Mouse (Mus musculus): ENCODE measurements around the gene Zdhhc21. TPM values are rescaled to one million over a fixed set of nuclear protein-coding genes. Genes with fewer than 3 reads are reported as not detected.

The Zdhhc21 gene
- polyA plus RNA-seq, 1 experiment from 2014 or later, result 3.1 TPM

GRCm38 (mm10) chr4:82872121-82872520, 12.4 kb upstream of the Zdhhc21 start:
- Histone ChIP-seq H3K4me2 (ENCODE audit: low read depth, low read length) (no peak overlapping the region), H3K4me3 (ENCODE audit: low read depth, low read length) (no peak overlapping the region), H3K4me1 (ENCODE audit: control insufficient read depth, low read depth, low read length) (no peaks in the 10 kb centered on the region; the same call in 1 of the 2 replicates), H3K27me3 (ENCODE audit: control insufficient read depth, insufficient read depth, low read depth, low read length) (no peaks in the 10 kb centered on the region), H3K9me3 (replicated peaks; ENCODE audit: control insufficient read depth, low read length) (no peaks in the 10 kb centered on the region), H3K36me3 (ENCODE audit: control insufficient read depth, insufficient read depth) (no peaks in the 10 kb centered on the region), H3K27ac (ENCODE audit: low read length) (no peak overlapping the region), H3K9ac (ENCODE audit: low read depth, low read length) (no peak overlapping the region)
- WGBS (ENCODE audit: insufficient replicate concordance), result 65% methylated on average over 6 of the region's 6 CpGs
- ATAC-seq (ENCODE audit: low read depth), result no peak

DNA sequence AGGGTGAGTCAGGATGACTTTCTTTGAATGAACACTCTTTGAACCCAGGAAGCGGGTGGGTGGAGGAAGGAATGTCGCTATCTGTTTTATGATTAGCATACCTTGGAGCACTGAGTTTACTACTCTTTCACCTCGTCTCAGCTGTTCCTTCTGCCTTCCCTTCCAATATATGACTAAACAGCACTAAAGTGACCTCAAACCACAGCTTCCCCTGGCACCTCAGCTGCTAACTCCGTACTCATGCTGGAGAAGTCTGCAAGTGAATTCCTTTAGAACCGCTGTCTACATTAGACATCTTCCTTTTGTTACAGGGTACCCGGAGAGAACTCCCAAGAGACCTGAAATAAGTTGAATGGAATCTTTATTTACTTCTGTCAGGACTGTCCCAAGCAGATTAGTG, 11.2 kb upstream of the Zdhhc21 start:
- no peak overlapping the region for H3K4me2 ChIP-seq (ENCODE audit: low read depth, low read length)
- no peaks in the 10 kb centered on the region for H3K36me3 ChIP-seq (ENCODE audit: control insufficient read depth, insufficient read depth)
- H3K4me1 ChIP-seq (ENCODE audit: control insufficient read depth, low read depth, low read length), result no peaks in the 10 kb centered on the region; the same call in 1 of the 2 replicates
- H3K9me3 ChIP-seq (replicated peaks; ENCODE audit: control insufficient read depth, low read length), result no peaks in the 10 kb centered on the region
- H3K9ac ChIP-seq (ENCODE audit: low read depth, low read length), result no peak overlapping the region
- no peak for ATAC-seq (ENCODE audit: low read depth)
- H3K4me3 ChIP-seq (ENCODE audit: low read depth, low read length), result no peak overlapping the region
- H3K27me3 ChIP-seq (ENCODE audit: control insufficient read depth, insufficient read depth, low read depth, low read length), result no peaks in the 10 kb centered on the region
- 31% methylated on average over 6 of the region's 6 CpGs for WGBS (ENCODE audit: insufficient replicate concordance)
- no peak overlapping the region for H3K27ac ChIP-seq (ENCODE audit: low read length)

GRCm38 (mm10) chr4:82867731-82868445, 8.1 kb upstream of the Zdhhc21 start:
- no peaks in the 10 kb centered on the region for H3K4me1 ChIP-seq (ENCODE audit: control insufficient read depth, low read depth, low read length)
- H3K9ac ChIP-seq (ENCODE audit: low read depth, low read length), result no peak overlapping the region
- H3K4me3 ChIP-seq (ENCODE audit: low read depth, low read length), result no peak overlapping the region
- no peaks in the 10 kb centered on the region for H3K36me3 ChIP-seq (ENCODE audit: control insufficient read depth, insufficient read depth)
- no peaks in the 10 kb centered on the region for H3K27me3 ChIP-seq (ENCODE audit: control insufficient read depth, insufficient read depth, low read depth, low read length)
- no peak for ATAC-seq (ENCODE audit: low read depth)
- no peak overlapping the region for H3K27ac ChIP-seq (ENCODE audit: low read length)
- WGBS (ENCODE audit: insufficient replicate concordance), result 55% methylated on average over 5 of the region's 5 CpGs
- no peak overlapping the region for H3K4me2 ChIP-seq (ENCODE audit: low read depth, low read length)
- H3K9me3 ChIP-seq (replicated peaks; ENCODE audit: control insufficient read depth, low read length), result no peaks in the 10 kb centered on the region

DNA sequence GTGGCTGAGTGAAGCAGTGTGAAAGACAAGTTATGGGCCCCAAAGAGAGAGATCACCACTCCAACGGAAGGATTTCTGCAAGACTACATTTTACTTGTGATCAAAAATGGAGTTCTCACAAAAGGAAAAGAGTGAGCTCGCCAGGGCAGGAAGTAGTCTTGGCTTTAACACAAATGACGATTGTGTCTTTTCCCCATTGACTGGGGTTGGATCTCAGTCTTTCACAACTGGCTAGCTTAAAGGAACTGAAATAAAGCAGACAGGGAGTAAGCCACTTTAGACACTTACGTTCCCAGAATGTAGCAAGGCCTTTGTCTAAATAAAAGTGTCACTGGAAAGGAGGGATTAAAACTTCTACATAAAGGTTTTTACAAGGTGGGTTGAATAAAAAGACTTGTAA, 7.4 kb upstream of the Zdhhc21 start:
- H3K9me3 ChIP-seq (replicated peaks; ENCODE audit: control insufficient read depth, low read length), result no peaks in the 10 kb centered on the region
- H3K27me3 ChIP-seq (ENCODE audit: control insufficient read depth, insufficient read depth, low read depth, low read length), result no peaks in the 10 kb centered on the region
- no peak overlapping the region for H3K27ac ChIP-seq (ENCODE audit: low read length)
- no peaks in the 10 kb centered on the region for H3K4me1 ChIP-seq (ENCODE audit: control insufficient read depth, low read depth, low read length)
- H3K4me2 ChIP-seq (ENCODE audit: low read depth, low read length), result no peak overlapping the region
- no peak for ATAC-seq (ENCODE audit: low read depth)
- H3K4me3 ChIP-seq (ENCODE audit: low read depth, low read length), result no peak overlapping the region
- WGBS (ENCODE audit: insufficient replicate concordance), result 49% methylated on average over 4 of the region's 4 CpGs
- no peaks in the 10 kb centered on the region for H3K36me3 ChIP-seq (ENCODE audit: control insufficient read depth, insufficient read depth)
- H3K9ac ChIP-seq (ENCODE audit: low read depth, low read length), result no peak overlapping the region

DNA sequence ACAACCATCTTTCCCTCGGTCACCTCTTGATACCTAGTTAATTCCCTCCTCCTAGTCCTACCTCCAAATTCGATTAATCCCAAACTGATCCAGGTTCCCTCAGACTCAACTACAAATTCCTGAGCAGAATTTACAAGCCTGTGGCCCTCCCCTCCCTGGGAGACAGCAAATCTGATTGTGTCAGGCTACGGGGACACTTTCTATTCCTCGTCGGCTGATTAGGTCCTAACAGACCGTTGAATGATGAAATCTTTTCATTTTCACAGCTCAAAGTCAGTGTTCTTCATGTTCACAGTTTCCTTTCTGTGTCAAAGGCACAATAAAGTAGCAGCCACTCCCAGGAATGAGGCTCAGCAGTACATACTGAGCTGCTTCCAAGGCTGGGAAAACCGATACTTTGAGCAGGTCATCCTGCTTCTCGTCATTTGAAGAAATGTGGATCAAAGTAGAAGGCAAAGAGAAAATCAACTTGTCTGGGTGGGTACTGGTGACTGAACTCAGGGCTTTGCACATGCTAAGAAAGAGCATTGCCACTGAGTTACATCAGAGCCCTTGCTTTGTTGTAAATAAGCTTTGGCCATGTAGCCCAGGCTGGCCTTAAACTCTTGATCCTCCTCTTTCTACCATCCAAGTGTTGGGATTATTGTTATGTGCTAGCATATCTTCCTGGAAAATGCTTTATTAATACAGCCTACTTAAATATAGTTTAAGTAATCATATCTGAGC, 5.4 kb upstream of the Zdhhc21 start:
- Histone ChIP-seq H3K36me3 (ENCODE audit: control insufficient read depth, insufficient read depth) (no peaks in the 10 kb centered on the region), H3K27ac (ENCODE audit: low read length) (no peak overlapping the region), H3K4me2 (ENCODE audit: low read depth, low read length) (no peak overlapping the region), H3K4me3 (ENCODE audit: low read depth, low read length) (no peak overlapping the region), H3K27me3 (ENCODE audit: control insufficient read depth, insufficient read depth, low read depth, low read length) (no peaks in the 10 kb centered on the region), H3K9me3 (replicated peaks; ENCODE audit: control insufficient read depth, low read length) (no peaks in the 10 kb centered on the region), H3K4me1 (ENCODE audit: control insufficient read depth, low read depth, low read length) (no peaks in the 10 kb centered on the region), H3K9ac (ENCODE audit: low read depth, low read length) (no peak overlapping the region)
- ATAC-seq (ENCODE audit: low read depth), result no peak
- 67% methylated on average over 8 of the region's 8 CpGs for WGBS (ENCODE audit: insufficient replicate concordance)

DNA sequence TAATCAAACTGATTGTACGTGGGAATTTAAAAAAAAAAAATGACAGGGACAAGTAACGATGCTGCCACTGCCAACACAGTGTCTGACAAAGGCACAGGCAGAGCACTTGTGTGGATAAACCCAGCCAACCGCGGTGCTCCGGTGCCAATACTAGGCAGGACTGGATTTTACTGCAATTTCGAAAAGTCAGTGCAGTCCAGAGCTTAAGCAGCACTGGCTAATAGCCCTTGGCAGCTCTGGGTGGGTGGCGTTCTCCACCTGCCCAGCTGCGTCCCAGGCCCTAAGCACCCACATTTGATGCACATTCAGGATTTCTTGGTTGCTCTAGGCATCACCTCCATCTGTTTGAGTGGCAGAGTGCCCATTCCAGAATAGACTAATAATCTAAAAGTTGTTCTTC, 3.6 kb upstream of the Zdhhc21 start:
- ATAC-seq (ENCODE audit: low read depth), result no peak
- H3K4me1 ChIP-seq (ENCODE audit: control insufficient read depth, low read depth, low read length), result no peaks in the 10 kb centered on the region; the same call in 1 of the 2 replicates
- no peaks in the 10 kb centered on the region for H3K9me3 ChIP-seq (replicated peaks; ENCODE audit: control insufficient read depth, low read length)
- H3K4me2 ChIP-seq (ENCODE audit: low read depth, low read length), result no peak overlapping the region
- no peaks in the 10 kb centered on the region for H3K36me3 ChIP-seq (ENCODE audit: control insufficient read depth, insufficient read depth)
- WGBS (ENCODE audit: insufficient replicate concordance), result 76% methylated on average over 8 of the region's 8 CpGs
- H3K4me3 ChIP-seq (ENCODE audit: low read depth, low read length), result no peak overlapping the region
- no peak overlapping the region for H3K9ac ChIP-seq (ENCODE audit: low read depth, low read length)
- no peak overlapping the region for H3K27ac ChIP-seq (ENCODE audit: low read length)
- no peaks in the 10 kb centered on the region for H3K27me3 ChIP-seq (ENCODE audit: control insufficient read depth, insufficient read depth, low read depth, low read length)

GRCm38 (mm10) chr4:82861451-82861850, 1.7 kb upstream of the Zdhhc21 start:
- Histone ChIP-seq H3K9me3 (replicated peaks; ENCODE audit: control insufficient read depth, low read length) (no peaks in the 10 kb centered on the region), H3K36me3 (ENCODE audit: control insufficient read depth, insufficient read depth) (no peaks in the 10 kb centered on the region), H3K27me3 (ENCODE audit: control insufficient read depth, insufficient read depth, low read depth, low read length) (no peaks in the 10 kb centered on the region), H3K27ac (ENCODE audit: low read length) (no peak overlapping the region), H3K4me2 (ENCODE audit: low read depth, low read length) (no peak overlapping the region), H3K4me1 (ENCODE audit: control insufficient read depth, low read depth, low read length) (no peaks in the 10 kb centered on the region; the same call in 1 of the 2 replicates), H3K9ac (ENCODE audit: low read depth, low read length) (no peak overlapping the region), H3K4me3 (ENCODE audit: low read depth, low read length) (no peak overlapping the region)
- ATAC-seq (ENCODE audit: low read depth), result no peak
- 70% methylated on average over 2 of the region's 2 CpGs for WGBS (ENCODE audit: insufficient replicate concordance)

GRCm38 (mm10) chr4:82860566-82860965, 808 bp upstream of the Zdhhc21 start:
- no peak overlapping the region for H3K27ac ChIP-seq (ENCODE audit: low read length)
- no peaks in the 10 kb centered on the region for H3K27me3 ChIP-seq (ENCODE audit: control insufficient read depth, insufficient read depth, low read depth, low read length)
- ATAC-seq (ENCODE audit: low read depth), result no peak
- H3K4me3 ChIP-seq (ENCODE audit: low read depth, low read length), result no peak overlapping the region
- no peak overlapping the region for H3K4me2 ChIP-seq (ENCODE audit: low read depth, low read length)
- no peaks in the 10 kb centered on the region for H3K9me3 ChIP-seq (replicated peaks; ENCODE audit: control insufficient read depth, low read length)
- no peak overlapping the region for H3K9ac ChIP-seq (ENCODE audit: low read depth, low read length)
- 57% methylated on average over 3 of the region's 3 CpGs for WGBS (ENCODE audit: insufficient replicate concordance)
- no peaks in the 10 kb centered on the region for H3K36me3 ChIP-seq (ENCODE audit: control insufficient read depth, insufficient read depth)
- no peaks in the 10 kb centered on the region; the same call in 1 of the 2 replicates for H3K4me1 ChIP-seq (ENCODE audit: control insufficient read depth, low read depth, low read length)

DNA sequence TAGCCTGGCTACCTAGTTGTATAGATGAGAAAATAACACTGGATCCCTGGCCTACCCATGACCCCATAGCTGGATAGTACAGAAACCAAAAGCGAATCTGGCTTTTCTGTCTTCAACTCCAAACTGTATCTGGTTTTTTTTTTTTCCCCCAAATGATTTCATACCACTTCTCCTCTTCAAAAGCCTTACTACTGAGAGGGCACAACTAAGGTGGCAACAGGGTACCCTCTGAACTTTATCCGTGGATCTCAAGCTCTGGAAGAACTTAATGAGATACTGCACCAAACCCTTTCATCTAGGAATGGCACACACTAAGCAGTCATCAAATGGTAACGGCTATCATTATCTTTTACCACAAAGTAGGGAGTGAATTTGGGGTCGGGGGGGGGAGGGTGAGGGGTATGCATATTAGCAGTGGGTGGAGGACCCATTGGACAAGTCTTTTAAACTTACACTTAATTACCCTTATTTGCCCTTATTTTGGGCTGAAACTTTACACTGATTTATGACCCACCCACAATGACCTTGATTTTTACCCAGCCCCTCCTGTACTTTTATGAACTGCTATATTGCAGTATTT, 1.2 kb downstream of the Zdhhc21 start:
- ATAC-seq (ENCODE audit: low read depth), result no peak
- Histone ChIP-seq H3K27me3 (ENCODE audit: control insufficient read depth, insufficient read depth, low read depth, low read length) (no peaks in the 10 kb centered on the region), H3K27ac (ENCODE audit: low read length) (no peak overlapping the region), H3K4me3 (ENCODE audit: low read depth, low read length) (peak overlapping the region; percentile 73), H3K9me3 (replicated peaks; ENCODE audit: control insufficient read depth, low read length) (no peaks in the 10 kb centered on the region), H3K36me3 (ENCODE audit: control insufficient read depth, insufficient read depth) (no peaks in the 10 kb centered on the region), H3K4me1 (ENCODE audit: control insufficient read depth, low read depth, low read length) (no peaks in the 10 kb centered on the region; the same call in 1 of the 2 replicates), H3K4me2 (ENCODE audit: low read depth, low read length) (peak overlapping the region; percentile 74), H3K9ac (ENCODE audit: low read depth, low read length) (peak overlapping the region; percentile 71)
- 20% methylated on average over 4 of the region's 4 CpGs for WGBS (ENCODE audit: insufficient replicate concordance)

Data from liver, embryonic 16.5 days (tissue).